Mouse (Mus musculus): ENCODE results near the gene Hyal3. TPM values are rescaled to one million over a fixed set of nuclear protein-coding genes. Genes with fewer than 3 reads are reported as not detected.

Hyal3 gene
- polyA plus RNA-seq, 1 experiment from 2014 or later = 1.3 TPM

DNA sequence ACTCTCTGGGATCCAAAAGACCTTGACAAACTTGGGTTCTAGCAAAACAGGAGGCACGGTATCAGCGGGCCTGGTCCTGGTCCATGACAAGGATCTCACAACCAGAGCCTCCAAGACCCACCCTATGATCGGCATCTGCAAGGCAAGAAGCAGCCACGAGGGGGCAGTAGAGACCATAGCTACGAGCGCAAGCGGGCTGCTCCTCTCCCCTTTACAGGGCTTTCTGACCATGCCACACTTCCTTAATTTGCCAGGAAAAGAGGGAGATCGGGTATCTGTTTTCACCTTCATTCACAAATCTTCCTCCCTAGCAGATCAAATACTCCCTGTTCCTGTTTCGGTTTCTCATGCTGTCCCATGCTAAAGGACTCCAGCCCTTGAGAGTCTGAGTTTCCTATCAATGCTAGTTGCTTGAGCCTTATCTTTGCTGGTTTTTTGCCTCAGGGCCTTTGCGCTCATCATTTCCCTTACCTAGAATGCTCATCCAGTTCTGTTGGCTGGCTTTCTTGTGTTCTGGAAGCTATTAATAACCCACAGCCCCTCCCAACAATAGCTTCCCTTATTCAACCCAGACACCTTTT is 21.5 kb downstream of the Hyal3 start:
- WGBS = 10% methylated on average over 10 of the region's 10 CpGs

GRCm38 (mm10) chr9:107603251-107603650 is 22.6 kb downstream of the Hyal3 start:
- Histone ChIP-seq H3K4me1 (replicated peaks; ENCODE audit: insufficient read depth, low read length) (peaks cover 36% of the 10 kb centered on the region), H3K36me3 (ENCODE audit: insufficient read depth, low read length) (0 out of 2 replicates have a peak, but pooled peaks cover 5% of the 10 kb centered on the region), H3K27me3 (ENCODE audit: insufficient read depth, low read length) (no peaks in the 10 kb centered on the region), H3K4me2 (ENCODE audit: low read length) (no peak overlapping the region), H3K4me3 (replicated peaks; ENCODE audit: low read depth, low read length) (no peak overlapping the region), H3K9me3 (replicated peaks; ENCODE audit: low read length) (no peaks in the 10 kb centered on the region), H3K9ac (ENCODE audit: low read depth, low read length) (no peak overlapping the region), H3K27ac (no peak overlapping the region)
- no peak for DNase-seq (ENCODE audit: low spot score)
- ATAC-seq (replicated peaks; ENCODE audit: low FRiP score, low read depth) = no peak
- 60% methylated on average over 6 of the region's 6 CpGs for WGBS
- TF ChIP-seq CTCF (IDR thresholded peaks at IDR 0.05; ENCODE audit: low read depth) = no peak

More for the DNA sequence above, 21.5 kb downstream of the Hyal3 start:
- DNase-seq (ENCODE audit: low spot score) (peak; percentile 96), ATAC-seq (replicated peaks; ENCODE audit: low FRiP score, low read depth) (no peak)
- H3K4me3 ChIP-seq (replicated peaks; ENCODE audit: low read depth, low read length) = no peak overlapping the region
- H3K27ac ChIP-seq = no peak overlapping the region
- H3K4me1 ChIP-seq (replicated peaks; ENCODE audit: insufficient read depth, low read length) = peaks cover 31% of the 10 kb centered on the region
- no peaks in the 10 kb centered on the region for H3K27me3 ChIP-seq (ENCODE audit: insufficient read depth, low read length)
- H3K4me2 ChIP-seq (ENCODE audit: low read length) = no peak overlapping the region
- H3K36me3 ChIP-seq (ENCODE audit: insufficient read depth, low read length) = 0 out of 2 replicates have a peak, but pooled peaks cover 5% of the 10 kb centered on the region
- no peak overlapping the region for H3K9ac ChIP-seq (ENCODE audit: low read depth, low read length)
- H3K9me3 ChIP-seq (replicated peaks; ENCODE audit: low read length) = no peaks in the 10 kb centered on the region
- peak; percentile 100 for TF ChIP-seq CTCF (IDR thresholded peaks at IDR 0.05; ENCODE audit: low read depth)

GRCm38 (mm10) chr9:107605041-107605661 is 24.5 kb downstream of the Hyal3 start:
- DNase-seq (ENCODE audit: low spot score) (peak; percentile 65), ATAC-seq (replicated peaks; ENCODE audit: low FRiP score, low read depth) (peak; percentile 72)
- Histone ChIP-seq H3K36me3 (ENCODE audit: insufficient read depth, low read length) (0 out of 2 replicates have a peak, but pooled peaks cover 5% of the 10 kb centered on the region), H3K9ac (ENCODE audit: low read depth, low read length) (peak overlapping the region; percentile 49), H3K4me2 (ENCODE audit: low read length) (peak overlapping the region; percentile 45), H3K27me3 (ENCODE audit: insufficient read depth, low read length) (no peaks in the 10 kb centered on the region), H3K9me3 (replicated peaks; ENCODE audit: low read length) (no peaks in the 10 kb centered on the region), H3K27ac (peak overlapping the region; percentile 85), H3K4me3 (replicated peaks; ENCODE audit: low read depth, low read length) (peak overlapping the region; percentile 11), H3K4me1 (replicated peaks; ENCODE audit: insufficient read depth, low read length) (peaks cover 50% of the 10 kb centered on the region)
- TF ChIP-seq CTCF (IDR thresholded peaks at IDR 0.05; ENCODE audit: low read depth) = no peak
- WGBS = 25% methylated on average over 23 of the region's 23 CpGs

GRCm38 (mm10) chr9:107606591-107606990 is 26.0 kb downstream of the Hyal3 start:
- H3K27ac ChIP-seq = peak overlapping the region; percentile 85
- ATAC-seq (replicated peaks; ENCODE audit: low FRiP score, low read depth) = 0 out of 2 replicates have a peak, but pooled peaks have one; percentile 14
- H3K4me1 ChIP-seq (replicated peaks; ENCODE audit: insufficient read depth, low read length) = peaks cover 52% of the 10 kb centered on the region
- no peaks in the 10 kb centered on the region for H3K36me3 ChIP-seq (ENCODE audit: insufficient read depth, low read length)
- H3K4me2 ChIP-seq (ENCODE audit: low read length) = peak overlapping the region; percentile 50
- peak; percentile 57 for DNase-seq (ENCODE audit: low spot score)
- peak overlapping the region; percentile 48; the same call in 1 of the 2 replicates for H3K9ac ChIP-seq (ENCODE audit: low read depth, low read length)
- no peak for TF ChIP-seq CTCF (IDR thresholded peaks at IDR 0.05; ENCODE audit: low read depth)
- H3K27me3 ChIP-seq (ENCODE audit: insufficient read depth, low read length) = no peaks in the 10 kb centered on the region
- H3K9me3 ChIP-seq (replicated peaks; ENCODE audit: low read length) = no peaks in the 10 kb centered on the region
- peak overlapping the region; percentile 13 for H3K4me3 ChIP-seq (replicated peaks; ENCODE audit: low read depth, low read length)
- WGBS = 5% methylated on average over 9 of the region's 9 CpGs

GRCm38 (mm10) chr9:107607036-107607435 is 26.4 kb downstream of the Hyal3 start:
- Histone ChIP-seq H3K27me3 (ENCODE audit: insufficient read depth, low read length) (no peaks in the 10 kb centered on the region), H3K36me3 (ENCODE audit: insufficient read depth, low read length) (no peaks in the 10 kb centered on the region), H3K9me3 (replicated peaks; ENCODE audit: low read length) (no peaks in the 10 kb centered on the region), H3K9ac (ENCODE audit: low read depth, low read length) (peak overlapping the region; percentile 48; the same call in 1 of the 2 replicates), H3K4me3 (replicated peaks; ENCODE audit: low read depth, low read length) (peak overlapping the region; percentile 13), H3K4me2 (ENCODE audit: low read length) (peak overlapping the region; percentile 50), H3K27ac (peak overlapping the region; percentile 85), H3K4me1 (replicated peaks; ENCODE audit: insufficient read depth, low read length) (peaks cover 57% of the 10 kb centered on the region)
- ATAC-seq (replicated peaks; ENCODE audit: low FRiP score, low read depth) (no peak), DNase-seq (ENCODE audit: low spot score) (no peak)
- TF ChIP-seq CTCF (IDR thresholded peaks at IDR 0.05; ENCODE audit: low read depth) = no peak
- WGBS = 56% methylated on average over 2 of the region's 2 CpGs

DNA sequence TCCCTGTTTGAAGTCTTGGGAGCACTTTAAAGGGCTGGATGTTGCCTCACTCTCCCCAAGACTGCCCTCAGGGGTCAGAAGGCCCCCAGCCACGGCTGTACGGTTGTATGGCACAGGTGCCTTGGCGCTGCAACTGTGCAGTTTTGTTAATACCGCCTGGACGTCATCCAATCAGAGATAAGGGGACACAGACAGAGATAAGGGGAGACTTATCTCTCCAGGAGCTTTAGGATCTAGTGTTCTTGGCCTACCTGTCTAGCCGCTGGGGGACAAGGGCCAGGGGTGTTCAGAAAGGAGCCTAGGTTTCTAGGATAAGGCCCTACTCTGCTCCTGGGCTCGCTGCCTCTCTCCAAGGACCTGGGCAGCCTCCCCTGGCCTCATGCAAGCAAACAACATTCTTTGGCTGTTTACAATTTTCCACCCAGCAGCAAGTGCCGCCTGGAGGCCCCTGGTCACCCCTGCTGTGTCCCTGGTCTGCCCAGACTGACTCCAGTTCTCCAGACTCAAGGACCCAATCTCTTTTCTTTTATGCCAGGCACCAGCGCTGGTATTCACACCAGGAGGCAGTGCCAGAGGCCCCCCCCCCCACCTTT is 27.1 kb downstream of the Hyal3 start:
- H3K9ac ChIP-seq (ENCODE audit: low read depth, low read length) = peak overlapping the region; percentile 13; the same call in 1 of the 2 replicates
- H3K4me1 ChIP-seq (replicated peaks; ENCODE audit: insufficient read depth, low read length) = peaks cover 59% of the 10 kb centered on the region

More for the DNA sequence above, 27.1 kb downstream of the Hyal3 start:
- no peaks in the 10 kb centered on the region for H3K9me3 ChIP-seq (replicated peaks; ENCODE audit: low read length)
- no peak overlapping the region for H3K4me3 ChIP-seq (replicated peaks; ENCODE audit: low read depth, low read length)
- DNase-seq (ENCODE audit: low spot score) = no peak
- H3K36me3 ChIP-seq (ENCODE audit: insufficient read depth, low read length) = no peaks in the 10 kb centered on the region
- no peak for TF ChIP-seq CTCF (IDR thresholded peaks at IDR 0.05; ENCODE audit: low read depth)
- ATAC-seq (replicated peaks; ENCODE audit: low FRiP score, low read depth) = no peak
- 55% methylated on average over 9 of the region's 9 CpGs for WGBS
- peak overlapping the region; percentile 50 for H3K4me2 ChIP-seq (ENCODE audit: low read length)
- H3K27ac ChIP-seq = peak overlapping the region; percentile 85
- H3K27me3 ChIP-seq (ENCODE audit: insufficient read depth, low read length) = no peaks in the 10 kb centered on the region

Measured in kidney, postnatal 0 days (tissue).